Mouse (Mus musculus) heart, postnatal 0 days (tissue): Measurements from ENCODE around the gene Slc25a31. TPM values are rescaled to one million over a fixed set of nuclear protein-coding genes. Genes with fewer than 3 reads are reported as not detected.

Source experiments
- ATAC-seq: fragments of 200-750 bp; cut with Nextera tagmentation; 2 replicates; pipeline ENCODE4 v1.8.0; 2017; ENCODE audit warnings: low read depth, moderate number of reproducible peaks, moderate library complexity; ENCODE audit not compliant: insufficient read depth
- DNase-seq: peaks from one replicate; pipeline ENCODE4 v3.0.0-alpha.2; 2016; ENCODE audit warnings: low spot score
- H3K27ac ChIP-seq: fragments of 300-500 bp; sonication (generic); 2 replicates; pipeline ENCODE4 v1.5.1; 2014; ENCODE audit warnings: low read depth, mild to moderate bottlenecking
- H3K27me3 ChIP-seq: fragments of 300-500 bp; sonication (generic); 2 replicates; pipeline ENCODE4 v1.6.1; 2014; ENCODE audit warnings: low read length, mixed read lengths; ENCODE audit not compliant: control insufficient read depth, insufficient read depth
- H3K36me3 ChIP-seq: fragments of 300-500 bp; sonication (generic); replicated peaks from 2 replicates; pipeline ENCODE4 v1.6.1; 2014; ENCODE audit warnings: low read length, mixed read lengths; ENCODE audit not compliant: control insufficient read depth, insufficient read depth
- H3K4me1 ChIP-seq: fragments of 300-500 bp; sonication (generic); 2 replicates; pipeline ENCODE4 v1.6.1; 2014; ENCODE audit warnings: antibody characterized with exemption; ENCODE audit not compliant: control insufficient read depth, insufficient read depth
- H3K4me2 ChIP-seq: fragments of 300-500 bp; sonication (generic); 2 replicates; pipeline ENCODE4 v1.6.1; 2014; ENCODE audit warnings: low read depth, mild to moderate bottlenecking, low read length, moderate library complexity
- H3K4me3 ChIP-seq: fragments of 300-500 bp; sonication (generic); 2 replicates; pipeline ENCODE4 v1.5.1; 2014; ENCODE audit warnings: low read depth, low read length
- H3K9ac ChIP-seq: fragments of 300-500 bp; sonication (generic); replicated peaks from 2 replicates; pipeline ENCODE4 v1.6.1; 2014; ENCODE audit warnings: low read depth, low read length, mixed read lengths
- H3K9me3 ChIP-seq: fragments of 300-500 bp; sonication (generic); replicated peaks from 2 replicates; pipeline ENCODE4 v1.6.1; 2016; ENCODE audit warnings: low read length; ENCODE audit not compliant: control insufficient read depth
- CTCF ChIP-seq: IDR thresholded peaks from 2 replicates; pipeline ENCODE4 v1.5.1; 2016; ENCODE audit warnings: antibody characterized with exemption, control low read depth, low read depth
- EP300 ChIP-seq: IDR thresholded peaks from 2 replicates; pipeline ENCODE4 v1.6.1; 2016; ENCODE audit warnings: antibody characterized with exemption, low read depth
- WGBS: fragments of 180-500 bp; shearing (Covaris S2); extraction: QIAGEN DNeasy Blood & Tissue Kit; methylation state at CpG from one replicate; pipeline ENCODE4 v1.1.7; 2014; 5-methylcytosine and 5-hydroxymethylcytosine counted together
- polyA plus RNA-seq: library from polyadenylated mRNA; unstranded; fragments of >200 nt; fragmentation: Nextera tagmentation; extraction: Ambion mirVana; gene quantifications from 2 replicates; pipeline ENCODE4 v1.2.1, GENCODE M21; 2015
- total RNA-seq: library from RNA; depleted of rRNA; stranded (reverse); fragments of >200 nt; gene quantifications from 2 replicates; pipeline ENCODE4 v1.2.3, GENCODE M21; 2014; ENCODE audit warnings: low replicate concordance

Gene Slc25a31
- total and polyA plus RNA-seq, 2 experiments from 2014 or later = 0.86 TPM; not detected in 1

DNA sequence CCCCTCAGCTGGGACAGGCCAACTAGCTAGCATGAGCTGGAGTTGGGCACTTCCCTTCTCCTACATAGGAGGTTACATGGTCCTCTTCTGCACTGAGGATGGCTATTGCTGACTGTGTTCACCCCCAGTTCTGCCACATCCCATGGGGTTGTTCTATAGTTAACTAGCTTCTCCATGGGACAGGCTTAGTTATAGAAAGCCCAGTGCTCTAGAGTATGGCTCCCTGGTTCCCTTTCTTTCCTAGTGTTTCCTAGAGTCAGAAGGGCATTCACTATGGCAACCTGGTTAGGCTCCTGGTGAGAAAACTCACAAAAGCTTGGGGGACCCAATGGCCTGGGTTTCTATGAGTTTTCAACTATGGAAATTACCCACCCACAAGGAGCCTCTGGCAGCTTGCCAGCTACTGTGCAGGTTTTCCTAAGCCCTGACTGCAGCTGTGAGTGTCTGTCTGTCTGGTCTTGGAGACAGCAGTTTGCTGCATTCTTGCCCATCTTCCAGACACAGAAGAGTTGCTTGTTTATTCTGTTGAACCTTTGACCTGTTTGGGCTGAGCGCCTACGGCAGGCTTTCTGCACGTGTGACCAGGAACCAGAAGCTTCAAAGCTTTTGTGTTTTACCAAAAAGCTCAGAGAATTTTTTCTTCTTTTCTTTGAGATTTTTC, 22.7 kb upstream of the Slc25a31 start:
- ATAC-seq = no peak
- peaks cover 27% of the 10 kb centered on the region for H3K4me1 ChIP-seq
- WGBS = 34% methylated on average over 3 of the region's 3 CpGs
- no peak for DNase-seq
- no peaks in the 10 kb centered on the region for H3K36me3 ChIP-seq
- no peaks in the 10 kb centered on the region for H3K27me3 ChIP-seq
- TF ChIP-seq EP300 (no peak), CTCF (no peak)
- no peak overlapping the region for H3K27ac ChIP-seq
- H3K9me3 ChIP-seq = no peaks in the 10 kb centered on the region
- no peak overlapping the region for H3K9ac ChIP-seq
- no peak overlapping the region for H3K4me3 ChIP-seq
- H3K4me2 ChIP-seq = no peak overlapping the region

DNA sequence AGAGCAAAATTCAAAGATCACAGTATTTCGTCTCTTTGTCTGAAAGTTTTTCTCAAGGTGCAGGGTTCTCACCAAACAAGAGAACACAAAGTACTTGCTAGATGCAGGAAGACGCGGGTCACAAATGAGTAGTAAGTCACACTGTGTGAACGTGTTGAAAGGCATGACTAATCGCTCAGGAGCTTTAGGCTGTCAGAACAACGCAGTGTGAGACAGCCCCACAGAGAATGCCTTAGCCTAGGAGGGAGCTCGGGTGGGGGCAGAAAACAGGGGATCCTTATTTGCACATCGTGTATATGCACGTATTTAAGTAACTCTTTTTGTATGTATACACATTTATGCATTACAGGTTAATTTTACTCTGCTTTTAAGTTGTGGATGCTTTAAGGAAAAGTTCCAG, 21.8 kb upstream of the Slc25a31 start:
- WGBS = 27% methylated on average over 9 of the region's 9 CpGs
- peaks cover 26% of the 10 kb centered on the region for H3K4me1 ChIP-seq
- no peaks in the 10 kb centered on the region for H3K36me3 ChIP-seq
- H3K9ac ChIP-seq = 0 out of 2 replicates have a peak overlapping the region, but pooled peaks have one; percentile 37
- H3K9me3 ChIP-seq = no peaks in the 10 kb centered on the region
- DNase-seq = peak; percentile 51
- ATAC-seq = no peak
- TF ChIP-seq CTCF (no peak), EP300 (no peak)
- peak overlapping the region; percentile 39 for H3K4me2 ChIP-seq
- no peak overlapping the region for H3K4me3 ChIP-seq
- no peaks in the 10 kb centered on the region for H3K27me3 ChIP-seq
- H3K27ac ChIP-seq = no peak overlapping the region

DNA sequence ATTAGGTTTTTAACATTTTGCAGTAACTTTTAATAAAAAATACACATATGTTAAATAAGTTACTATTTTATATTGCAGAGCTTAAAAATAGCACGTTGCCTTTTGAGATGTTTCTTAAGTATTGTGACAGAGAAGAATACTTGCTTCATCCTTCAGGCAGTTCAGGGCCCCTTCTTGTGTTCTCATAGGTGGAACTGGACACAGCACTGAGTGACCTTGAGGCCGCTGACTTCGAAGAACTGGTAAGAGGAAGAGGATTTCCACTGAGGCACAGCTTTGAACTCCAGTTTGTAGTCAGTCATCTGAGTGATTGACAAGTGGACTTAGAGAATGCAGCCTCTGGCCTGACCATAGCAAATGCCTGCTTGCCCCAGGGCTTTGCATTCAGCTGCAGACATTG, 21.1 kb upstream of the Slc25a31 start:
- 65% methylated on average over 3 of the region's 3 CpGs for WGBS
- no peak overlapping the region for H3K27ac ChIP-seq
- DNase-seq = no peak
- no peaks in the 10 kb centered on the region for H3K27me3 ChIP-seq
- TF ChIP-seq EP300 (no peak), CTCF (no peak)
- H3K4me2 ChIP-seq = no peak overlapping the region
- no peaks in the 10 kb centered on the region for H3K9me3 ChIP-seq
- no peak for ATAC-seq
- no peak overlapping the region for H3K4me3 ChIP-seq
- H3K4me1 ChIP-seq = peaks cover 19% of the 10 kb centered on the region; the same call in 1 of the 2 replicates
- no peak overlapping the region for H3K9ac ChIP-seq
- H3K36me3 ChIP-seq = no peaks in the 10 kb centered on the region

DNA sequence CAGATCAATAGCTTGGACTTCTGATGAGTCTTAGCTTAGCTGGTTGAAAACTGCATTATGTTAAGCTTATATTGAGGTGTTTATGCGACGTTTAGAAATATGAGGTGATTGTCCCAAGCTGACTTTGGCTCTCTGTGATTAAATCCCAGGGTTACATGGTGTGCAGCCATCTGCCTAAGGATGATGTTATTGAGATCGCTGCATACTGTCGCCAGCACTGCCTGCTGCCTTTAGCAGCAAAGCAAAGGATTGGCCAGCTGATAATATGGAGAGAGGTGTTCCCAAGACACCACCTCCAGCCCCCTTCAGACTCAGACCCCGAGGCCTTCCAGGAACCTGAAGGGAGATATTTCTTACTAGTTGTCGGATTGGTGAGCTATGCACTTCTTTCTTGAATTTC, 17.1 kb upstream of the Slc25a31 start:
- H3K4me1 ChIP-seq = peaks cover 5% of the 10 kb centered on the region; the same call in 1 of the 2 replicates
- 82% methylated on average over 6 of the region's 6 CpGs for WGBS
- no peak overlapping the region for H3K4me3 ChIP-seq
- H3K9me3 ChIP-seq = no peaks in the 10 kb centered on the region
- H3K4me2 ChIP-seq = no peak overlapping the region
- ATAC-seq (no peak), DNase-seq (no peak)
- TF ChIP-seq EP300 (no peak), CTCF (no peak)
- H3K9ac ChIP-seq = no peak overlapping the region
- no peaks in the 10 kb centered on the region for H3K36me3 ChIP-seq
- H3K27ac ChIP-seq = no peak overlapping the region
- H3K27me3 ChIP-seq = no peaks in the 10 kb centered on the region

DNA sequence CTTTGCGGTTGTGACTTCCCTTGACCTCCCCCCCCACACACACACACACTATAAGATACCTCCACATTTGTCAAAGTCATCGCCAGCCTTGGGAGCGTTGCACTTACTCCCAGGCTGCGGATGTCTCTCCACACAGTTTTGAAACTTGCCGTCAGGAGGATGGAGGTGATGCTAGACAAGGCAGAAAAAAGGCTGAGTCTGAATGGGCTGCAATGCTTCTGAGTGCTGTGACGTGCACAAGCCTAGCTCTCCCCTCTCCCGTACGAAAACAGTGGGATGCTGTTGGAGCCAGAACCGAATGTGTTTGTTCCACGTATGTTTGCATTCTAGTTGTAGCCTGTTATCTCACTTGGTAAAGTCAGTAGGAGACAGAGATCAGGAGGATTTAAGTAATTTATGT, 15.2 kb upstream of the Slc25a31 start:
- Histone ChIP-seq H3K36me3 (no peaks in the 10 kb centered on the region), H3K27me3 (no peaks in the 10 kb centered on the region), H3K4me2 (peak overlapping the region; percentile 3; the same call in 1 of the 2 replicates), H3K27ac (no peak overlapping the region), H3K9ac (no peak overlapping the region), H3K4me3 (no peak overlapping the region), H3K4me1 (no peaks in the 10 kb centered on the region), H3K9me3 (no peaks in the 10 kb centered on the region)
- DNase-seq (no peak), ATAC-seq (no peak)
- whole genome bisulfite sequencing = 41% methylated on average over 10 of the region's 10 CpGs
- TF ChIP-seq EP300 (no peak), CTCF (no peak)

DNA sequence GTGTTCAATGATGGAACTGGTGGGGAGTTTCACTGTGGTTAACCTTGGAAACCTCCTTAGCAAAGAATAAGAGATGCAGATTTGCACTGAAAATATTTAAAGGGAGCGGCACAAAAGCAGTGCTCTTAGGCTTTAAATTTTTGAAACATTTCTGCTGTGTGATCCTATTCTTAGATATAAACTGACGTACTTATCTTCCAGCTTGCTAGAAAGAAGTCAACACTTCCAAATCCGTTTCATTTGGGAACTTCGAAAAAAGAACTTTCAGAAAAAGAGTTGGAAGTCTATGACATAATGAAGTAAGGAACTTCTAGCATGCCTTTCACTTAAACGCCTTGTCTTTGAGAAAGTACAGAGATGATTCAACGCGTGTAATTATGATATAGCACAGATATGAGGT, 14.7 kb upstream of the Slc25a31 start:
- peak overlapping the region; percentile 3; the same call in 1 of the 2 replicates for H3K4me2 ChIP-seq
- no peaks in the 10 kb centered on the region for H3K9me3 ChIP-seq
- no peaks in the 10 kb centered on the region for H3K4me1 ChIP-seq
- ATAC-seq = no peak
- 43% methylated on average over 7 of the region's 7 CpGs for WGBS
- H3K4me3 ChIP-seq = no peak overlapping the region
- H3K36me3 ChIP-seq = no peaks in the 10 kb centered on the region
- no peak for DNase-seq
- H3K27ac ChIP-seq = no peak overlapping the region
- no peak for TF ChIP-seq CTCF
- no peak for TF ChIP-seq EP300
- H3K9ac ChIP-seq = no peak overlapping the region
- no peaks in the 10 kb centered on the region for H3K27me3 ChIP-seq
